Comparison of ENCODE assay signal across 24 mouse cellular contexts in genomic region chr3:24552631-24553030, GRCm38 (mm10).
"Had no signal": no experiment of that assay in that cellular context is flagged by ENCODE, and none has a peak within 500 bp of the region (broad histone marks: within the 10 kb centered on the region; RNA-seq: fewer than 3 reads in every experiment).

No protein-coding gene starts in this region.

- H3K4me1 ChIP-seq: heart, embryonic 10.5 days; heart, embryonic 12.5 days; hindbrain, embryonic 10.5 days; hindbrain, embryonic 12.5 days; intestine, embryonic 15.5 days; limb, embryonic 13.5 days; liver, embryonic 13.5 days had no signal

- DNase-seq: gastrocnemius, postnatal 14 days; heart, adult 18-20 months; heart, postnatal 10 days; heart, postnatal 4 days; kidney, adult 18-20 months; kidney, adult 8-10 months; kidney, postnatal 10 days; kidney, postnatal 25 days; kidney, postnatal 4 days; liver; liver, embryonic 13.5 days had no signal

- H3K36me3 ChIP-seq: heart, embryonic 10.5 days; heart, embryonic 12.5 days; hindbrain, embryonic 10.5 days; hindbrain, embryonic 12.5 days; intestine, embryonic 15.5 days; limb, embryonic 13.5 days; liver, embryonic 13.5 days had no signal

- H3K4me3 ChIP-seq: heart, embryonic 10.5 days; heart, embryonic 12.5 days; hindbrain, embryonic 10.5 days; hindbrain, embryonic 12.5 days; intestine, embryonic 15.5 days; layer of hippocampus, adult 2 months; left cerebral cortex, adult 2 months; limb, embryonic 13.5 days; liver, embryonic 13.5 days had no signal

- H3K27ac ChIP-seq: heart, embryonic 10.5 days; hindbrain, embryonic 10.5 days; hindbrain, embryonic 12.5 days; hindbrain, embryonic 14.5 days; intestine, embryonic 15.5 days; layer of hippocampus, adult 2 months; left cerebral cortex, adult 2 months; limb, embryonic 13.5 days; liver, embryonic 13.5 days had no signal

- H3K27me3 ChIP-seq: heart, embryonic 12.5 days; hindbrain, embryonic 12.5 days; intestine, embryonic 15.5 days; limb, embryonic 13.5 days; liver, embryonic 13.5 days had no signal

- H3K4me2 ChIP-seq: heart, embryonic 12.5 days; hindbrain, embryonic 12.5 days; hindbrain, embryonic 14.5 days; intestine, embryonic 15.5 days; limb, embryonic 13.5 days; liver, embryonic 11.5 days; liver, embryonic 13.5 days had no signal

- H3K9ac ChIP-seq: heart, embryonic 12.5 days; hindbrain, embryonic 12.5 days; hindbrain, embryonic 14.5 days; intestine, embryonic 15.5 days; limb, embryonic 13.5 days; liver, embryonic 13.5 days had no signal

- H3K9me3 ChIP-seq: heart, embryonic 10.5 days; heart, embryonic 12.5 days; hindbrain, embryonic 10.5 days; hindbrain, embryonic 12.5 days; intestine, embryonic 15.5 days; limb, embryonic 13.5 days; liver, embryonic 13.5 days had no signal

- ATAC-seq: hindbrain, embryonic 16.5 days; inflammation-experienced regulatory T-cells, adult 6 months; intestine, embryonic 15.5 days; intestine, postnatal 0 days had no signal
